19 mouse cellular contexts compared by ENCODE assay signal in genomic region chr8:105542808-105543207, GRCm38 (mm10). TPM values are rescaled to one million over a fixed set of nuclear protein-coding genes. Genes with fewer than 3 reads are reported as not detected.
DNase-seq lines count a peak whose midpoint lies in the region; ATAC-seq and TF ChIP-seq lines count a peak whose summit lies in the region.
"Had no signal": no experiment of that assay in that cellular context is flagged by ENCODE, and none has a peak within 500 bp of the region (broad histone marks: within the 10 kb centered on the region; RNA-seq: fewer than 3 reads in every experiment).

No protein-coding gene starts in this region.

- peaks cover 23% of the 10 kb centered on the region for H3K36me3 ChIP-seq in kidney, embryonic 15.5 days
- peaks cover 16% of the 10 kb centered on the region for H3K36me3 ChIP-seq in liver, embryonic 14.5 days (replicated peaks; ENCODE audit: control insufficient read depth, insufficient read depth, low read depth)

- TF ChIP-seq CTCF in liver, embryonic 14.5 days (IDR thresholded peaks at IDR 0.05; ENCODE audit: low read depth), result no peak

- H3K4me1 ChIP-seq in kidney, embryonic 15.5 days, result peaks cover 38% of the 10 kb centered on the region
- H3K4me1 ChIP-seq in liver, embryonic 14.5 days (replicated peaks; ENCODE audit: control insufficient read depth in 2 of 2, insufficient read depth in 2 of 2, low read length in 1 of 2), result peaks cover 51 to 52% of the 10 kb centered on the region in 2 experiments
- H3K4me1 ChIP-seq: forebrain, embryonic 13.5 days had no signal

- H3K4me2 ChIP-seq in kidney, embryonic 15.5 days, result no peak overlapping the region
- peak overlapping the region; percentile 66 for H3K4me2 ChIP-seq in liver, embryonic 14.5 days (ENCODE audit: low read depth)
- H3K4me2 ChIP-seq: forebrain, embryonic 13.5 days; heart, embryonic 12.5 days; hindbrain, embryonic 15.5 days had no signal

- no peak for TF ChIP-seq EP300 in liver, embryonic 14.5 days (IDR thresholded peaks at IDR 0.05; ENCODE audit: low read depth)

- 84% methylated on average over 2 of the region's 2 CpGs for WGBS in kidney, embryonic 15.5 days
- WGBS in liver, embryonic 14.5 days (ENCODE audit: insufficient replicate concordance), result 62% methylated on average over 2 of the region's 2 CpGs

- no peak for ATAC-seq in kidney, embryonic 15.5 days (replicated peaks; ENCODE audit: low FRiP score)
- ATAC-seq in liver, embryonic 14.5 days (ENCODE audit: insufficient read depth), result peak; percentile 50; the same call in 1 of the 2 replicates
- peak; percentile 10; the same call in 1 of the 2 replicates for ATAC-seq in megakaryocyte progenitor cell, adult 5-6 weeks (replicated peaks; ENCODE audit: poor library complexity)
- ATAC-seq: forebrain, embryonic 13.5 days; forebrain, postnatal 0 days had no signal

- H3K9ac ChIP-seq in kidney, embryonic 15.5 days, result no peak overlapping the region
- H3K9ac ChIP-seq in liver, embryonic 14.5 days (replicated peaks), result 0 out of 2 replicates have a peak overlapping the region, but pooled peaks have one; percentile 23
- H3K9ac ChIP-seq: forebrain, embryonic 13.5 days; forebrain, postnatal 0 days; heart, embryonic 12.5 days; hindbrain, embryonic 15.5 days had no signal

- no peak for DNase-seq in kidney, postnatal 4 days
- DNase-seq in MEL-GATA-1-ER (ENCODE audit: extremely low read depth, low read depth), result peak; percentile 71
- no peak for DNase-seq in liver, embryonic 14.5 days (ENCODE audit: low read depth in 3 of 3, low spot score in 3 of 3)
- DNase-seq in embryo, embryonic 10.5 days (ENCODE audit: low spot score), result no peak
- no peak for DNase-seq in neural tube, embryonic 10.5 days (ENCODE audit: extremely low spot score, low spot score)
- DNase-seq: adrenal gland, adult 8-10 months; adrenal gland, postnatal 36 days; cerebellum, adult 2 months; cerebellum, postnatal 14 days; forebrain, postnatal 0 days had no signal

- H3K27ac ChIP-seq in kidney, embryonic 15.5 days, result 0 out of 2 replicates have a peak overlapping the region, but pooled peaks have one; percentile 0
- H3K27ac ChIP-seq in liver, embryonic 14.5 days, result peak overlapping the region; percentile 81
- H3K27ac ChIP-seq: embryonic facial prominence, embryonic 10.5 days; forebrain, embryonic 13.5 days; hindbrain, embryonic 10.5 days; hindbrain, embryonic 15.5 days had no signal

- H3K4me3 ChIP-seq in kidney, embryonic 15.5 days (replicated peaks), result no peak overlapping the region
- peak overlapping the region in 1 of 2 experiments; percentile 18; a peak in 1 of 4 replicates for H3K4me3 ChIP-seq in liver, embryonic 14.5 days (ENCODE audit: insufficient read depth in 1 of 2, low read depth in 2 of 2, low read length in 2 of 2)
- H3K4me3 ChIP-seq: embryonic facial prominence, embryonic 10.5 days; forebrain, embryonic 13.5 days; heart, embryonic 12.5 days; hindbrain, embryonic 10.5 days; hindbrain, embryonic 15.5 days had no signal

- no peaks in the 10 kb centered on the region for H3K9me3 ChIP-seq in kidney, embryonic 15.5 days (replicated peaks)
- H3K9me3 ChIP-seq in liver, embryonic 14.5 days (ENCODE audit: control insufficient read depth, low read length), result no peaks in the 10 kb centered on the region
- H3K9me3 ChIP-seq: embryonic facial prominence, embryonic 10.5 days; forebrain, embryonic 13.5 days; heart, embryonic 12.5 days; hindbrain, embryonic 10.5 days; hindbrain, embryonic 15.5 days had no signal

- H3K27me3 ChIP-seq in kidney, embryonic 15.5 days, result no peaks in the 10 kb centered on the region
- no peaks in the 10 kb centered on the region for H3K27me3 ChIP-seq in liver, embryonic 14.5 days (ENCODE audit: control insufficient read depth, insufficient read depth, low read length)
- H3K27me3 ChIP-seq: CH12.LX; forebrain, embryonic 13.5 days; heart, embryonic 12.5 days; hindbrain, embryonic 15.5 days had no signal

RNA-seq across cellular contexts. Expression of gene Atp6v0d1, which starts 23.0 kb away (rescaled TPM):
- 85.8 and 88.3 TPM in 2 replicates for polyA plus RNA-seq in kidney, embryonic 15.5 days (2015; fragmentation: Nextera tagmentation; extraction: Ambion mirVana)
- polyA plus RNA-seq in liver, embryonic 14.5 days (2012; rRNA removed), result 36.0 and 40.1 TPM in 2 replicates
- polyA plus RNA-seq in liver, embryonic 14.5 days (2014; fragmentation: Nextera tagmentation; extraction: Ambion mirVana), result 44.3 and 46.3 TPM in 2 replicates
- total RNA-seq in megakaryocyte progenitor cell, adult 5-6 weeks (2015), result 137 and 142 TPM in 2 replicates
- total RNA-seq in megakaryocyte progenitor cell, adult 5-6 weeks (2017), result 50.5 and 56.6 TPM in 2 replicates

RNA-seq across cellular contexts. Expression of gene Hsd11b2, which starts 24.3 kb away (rescaled TPM):
- 30.0 and 35.6 TPM in 2 replicates for polyA plus RNA-seq in kidney, embryonic 15.5 days (2015; fragmentation: Nextera tagmentation; extraction: Ambion mirVana)
- 1.1 TPM in 2 replicates for polyA plus RNA-seq in liver, embryonic 14.5 days (2012; rRNA removed)
- 0.42 and 0.99 TPM in 2 replicates for polyA plus RNA-seq in liver, embryonic 14.5 days (2014; fragmentation: Nextera tagmentation; extraction: Ambion mirVana)
- 0.10 and 0.12 TPM in 2 replicates for total RNA-seq in megakaryocyte progenitor cell, adult 5-6 weeks (2015)
- total RNA-seq in megakaryocyte progenitor cell, adult 5-6 weeks (2017), result not detected in 2 replicates
- total RNA-seq: CH12.LX had no signal
- polyA plus RNA-seq: cortical plate, adult 2 months had no signal

RNA-seq across cellular contexts. Expression of gene Zdhhc1, which starts 46.1 kb away (rescaled TPM):
- polyA plus RNA-seq in kidney, embryonic 15.5 days (2015; fragmentation: Nextera tagmentation; extraction: Ambion mirVana), result 39.2 and 43.7 TPM in 2 replicates
- 2.2 and 2.4 TPM in 2 replicates for polyA plus RNA-seq in liver, embryonic 14.5 days (2012; rRNA removed)
- 0.90 and 1.2 TPM in 2 replicates for polyA plus RNA-seq in liver, embryonic 14.5 days (2014; fragmentation: Nextera tagmentation; extraction: Ambion mirVana)
- total RNA-seq in megakaryocyte progenitor cell, adult 5-6 weeks (2015), result 4.8 and 5.7 TPM in 2 replicates
- 2.7 and 5.0 TPM in 2 replicates for total RNA-seq in megakaryocyte progenitor cell, adult 5-6 weeks (2017)

Comparison
In these comparisons a context has a peak if more than half of its experiments do, and no peak if none do; other contexts are left out.
1. RNA of gene Hsd11b2, which starts 24.3 kb away (polyA plus RNA-seq): 30.0 to 35.6 TPM in kidney, embryonic 15.5 days; 0.42 to 1.1 TPM in liver, embryonic 14.5 days; every median in the first group is over 10 times any median in the second.
2. RNA of gene Zdhhc1, which starts 46.1 kb away (polyA plus RNA-seq): 39.2 to 43.7 TPM in kidney, embryonic 15.5 days; 0.90 to 2.4 TPM in liver, embryonic 14.5 days; every median in the first group is over 10 times any median in the second.